Mouse (Mus musculus): Measurements from ENCODE around the gene Zfp398. TPM values are rescaled to one million over a fixed set of nuclear protein-coding genes. Genes with fewer than 3 reads are reported as not detected.

Gene Zfp398
- polyA plus RNA-seq, 1 experiment from 2014 or later, result 18.6 TPM

DNA sequence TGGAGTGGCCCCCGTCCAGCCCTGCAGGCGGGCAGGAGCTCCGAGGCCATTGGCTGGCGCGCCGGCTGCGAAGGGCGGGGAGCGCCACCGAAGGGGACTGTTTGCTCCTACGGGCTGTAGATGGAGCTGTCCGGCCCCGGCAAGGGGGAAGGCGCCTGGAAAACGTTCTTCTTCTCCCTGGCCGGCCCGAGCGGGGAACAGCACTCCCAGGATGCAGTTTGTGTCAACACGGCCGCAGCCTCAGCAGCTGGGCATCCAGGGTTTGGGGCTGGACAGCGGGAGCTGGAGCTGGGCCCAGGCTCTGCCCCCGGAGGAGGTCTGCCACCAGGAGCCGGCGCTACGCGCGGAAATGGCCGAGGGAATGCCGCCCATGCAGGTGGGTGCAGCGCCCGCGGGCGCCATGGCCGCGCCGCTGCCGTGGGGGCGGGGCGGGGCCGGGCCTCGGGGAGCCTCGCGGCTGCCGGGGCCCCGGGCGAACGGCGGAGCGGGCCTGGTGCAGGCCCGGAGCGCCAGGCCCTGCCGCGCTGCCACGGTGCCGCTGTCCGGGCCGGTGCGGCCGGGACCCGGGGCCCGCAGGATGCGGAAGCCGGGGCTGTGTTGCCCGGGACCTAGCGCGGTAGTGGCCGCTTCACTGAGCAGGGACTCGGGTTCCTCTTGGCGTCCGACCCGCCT, 42.1 kb downstream of the Zfp398 start:
- peak overlapping the region; percentile 94 for H3K27ac ChIP-seq
- H3K27me3 ChIP-seq (ENCODE audit: control insufficient read depth, insufficient read depth, low read length), result no peaks in the 10 kb centered on the region
- H3K4me3 ChIP-seq (replicated peaks; ENCODE audit: low read length), result peak overlapping the region; percentile 93
- ATAC-seq (ENCODE audit: low FRiP score) (peak; percentile 96), DNase-seq (ENCODE audit: low spot score) (peak; percentile 83)
- peaks cover 14% of the 10 kb centered on the region for H3K4me1 ChIP-seq (replicated peaks; ENCODE audit: control insufficient read depth, insufficient read depth, low read length)
- H3K9me3 ChIP-seq (ENCODE audit: control insufficient read depth, low read length), result no peaks in the 10 kb centered on the region
- peak overlapping the region; percentile 87 for H3K4me2 ChIP-seq (replicated peaks)
- peak overlapping the region; percentile 85 for H3K9ac ChIP-seq
- peaks cover 29% of the 10 kb centered on the region for H3K36me3 ChIP-seq (replicated peaks; ENCODE audit: control insufficient read depth, insufficient read depth)
- WGBS, result under 1% methylated on average over 62 of the region's 71 CpGs

DNA sequence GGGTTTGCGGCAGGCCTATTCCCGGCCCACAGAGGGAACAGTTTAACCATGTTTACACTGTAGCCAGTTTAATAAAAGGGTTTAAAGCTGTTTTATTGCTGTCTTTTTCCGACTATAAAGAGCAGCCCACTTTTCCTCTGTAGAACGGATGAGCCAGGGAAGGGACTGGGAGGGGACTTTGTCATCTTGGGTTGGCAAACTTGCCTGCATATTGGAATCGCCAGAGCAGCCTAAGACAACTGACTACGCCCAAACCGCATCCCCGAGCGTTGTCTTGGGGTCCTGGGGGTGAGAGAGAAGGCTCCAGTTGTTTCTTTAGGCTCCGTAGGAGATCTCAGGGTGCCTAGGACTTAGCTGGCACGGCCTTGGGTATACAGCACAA, 42.7 kb downstream of the Zfp398 start:
- Histone ChIP-seq H3K9me3 (ENCODE audit: control insufficient read depth, low read length) (no peaks in the 10 kb centered on the region), H3K9ac (peak overlapping the region; percentile 85), H3K27me3 (ENCODE audit: control insufficient read depth, insufficient read depth, low read length) (no peaks in the 10 kb centered on the region), H3K27ac (peak overlapping the region; percentile 94), H3K36me3 (replicated peaks; ENCODE audit: control insufficient read depth, insufficient read depth) (peaks cover 35% of the 10 kb centered on the region), H3K4me2 (replicated peaks) (peak overlapping the region; percentile 87), H3K4me1 (replicated peaks; ENCODE audit: control insufficient read depth, insufficient read depth, low read length) (peaks cover 14% of the 10 kb centered on the region), H3K4me3 (replicated peaks; ENCODE audit: low read length) (peak overlapping the region; percentile 93)
- DNase-seq (ENCODE audit: low spot score), result no peak
- WGBS, result under 1% methylated on average over 11 of the region's 11 CpGs
- no peak for ATAC-seq (ENCODE audit: low FRiP score)

DNA sequence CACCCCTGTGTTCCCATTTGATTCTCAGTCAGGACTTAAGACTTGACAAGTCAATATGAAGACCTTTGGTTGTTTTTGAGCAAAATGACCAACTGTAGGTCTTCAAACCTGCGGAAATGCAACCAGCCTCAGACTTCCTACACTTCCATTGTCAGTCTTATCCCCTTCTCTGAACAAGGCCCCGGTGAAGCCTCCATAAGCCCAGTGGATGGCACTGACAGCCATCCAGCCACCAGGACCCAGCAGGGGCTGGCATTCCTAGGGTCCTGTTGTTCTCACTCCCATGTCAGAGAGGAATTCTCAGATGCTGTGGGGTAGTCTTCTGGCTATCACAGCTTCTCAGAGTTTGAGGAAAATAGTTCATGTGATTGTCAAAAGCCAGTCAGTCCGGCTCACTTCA, 43.1 kb downstream of the Zfp398 start:
- 45% methylated on average over 3 of the region's 3 CpGs for WGBS
- Histone ChIP-seq H3K4me3 (replicated peaks; ENCODE audit: low read length) (peak overlapping the region; percentile 93), H3K9ac (peak overlapping the region; percentile 85), H3K9me3 (ENCODE audit: control insufficient read depth, low read length) (no peaks in the 10 kb centered on the region), H3K4me2 (replicated peaks) (peak overlapping the region; percentile 87), H3K27ac (peak overlapping the region; percentile 94), H3K36me3 (replicated peaks; ENCODE audit: control insufficient read depth, insufficient read depth) (peaks cover 39% of the 10 kb centered on the region), H3K27me3 (ENCODE audit: control insufficient read depth, insufficient read depth, low read length) (no peaks in the 10 kb centered on the region), H3K4me1 (replicated peaks; ENCODE audit: control insufficient read depth, insufficient read depth, low read length) (peaks cover 14% of the 10 kb centered on the region)
- ATAC-seq (ENCODE audit: low FRiP score) (no peak), DNase-seq (ENCODE audit: low spot score) (no peak)

DNA sequence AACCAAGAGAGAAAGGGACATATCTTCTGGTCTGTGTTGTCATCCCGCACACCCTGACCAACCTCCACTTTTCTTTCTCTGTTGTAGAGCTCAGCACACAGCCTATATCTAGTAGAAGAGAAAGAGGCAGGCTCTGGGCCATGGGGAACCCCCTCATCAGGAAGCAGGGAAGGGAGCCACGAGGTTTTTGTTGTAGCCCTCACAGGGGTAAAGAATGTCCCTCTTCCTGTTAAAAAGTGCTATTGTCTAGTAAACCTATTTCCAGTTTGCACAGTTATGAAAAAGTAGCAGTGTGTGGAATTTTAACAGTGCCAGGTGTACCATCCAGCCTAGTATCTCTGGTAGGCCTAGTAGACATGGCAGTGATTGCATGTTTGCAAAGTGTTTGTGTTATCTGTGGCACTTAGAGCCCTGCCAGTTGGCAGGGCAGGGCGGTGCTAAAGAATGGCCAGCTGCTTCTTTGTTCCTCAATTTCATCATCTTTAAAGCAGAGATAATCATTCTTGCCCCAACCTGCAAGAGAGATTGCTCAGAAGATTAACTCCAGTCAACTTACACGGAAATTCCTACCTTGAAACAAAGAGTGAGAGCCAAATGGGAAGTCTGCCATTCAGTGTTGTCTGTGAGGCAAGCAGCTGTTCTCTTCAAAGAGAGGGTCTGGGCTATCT, 43.7 kb downstream of the Zfp398 start:
- H3K27ac ChIP-seq, result no peak overlapping the region
- no peaks in the 10 kb centered on the region for H3K27me3 ChIP-seq (ENCODE audit: control insufficient read depth, insufficient read depth, low read length)
- H3K9ac ChIP-seq, result peak overlapping the region; percentile 85
- H3K4me3 ChIP-seq (replicated peaks; ENCODE audit: low read length), result peak overlapping the region; percentile 93
- WGBS, result 79% methylated on average over 4 of the region's 4 CpGs
- DNase-seq (ENCODE audit: low spot score) (no peak), ATAC-seq (ENCODE audit: low FRiP score) (no peak)
- H3K36me3 ChIP-seq (replicated peaks; ENCODE audit: control insufficient read depth, insufficient read depth), result peaks cover 45% of the 10 kb centered on the region
- H3K9me3 ChIP-seq (ENCODE audit: control insufficient read depth, low read length), result no peaks in the 10 kb centered on the region
- peaks cover 14% of the 10 kb centered on the region for H3K4me1 ChIP-seq (replicated peaks; ENCODE audit: control insufficient read depth, insufficient read depth, low read length)
- peak overlapping the region; percentile 87 for H3K4me2 ChIP-seq (replicated peaks)

DNA sequence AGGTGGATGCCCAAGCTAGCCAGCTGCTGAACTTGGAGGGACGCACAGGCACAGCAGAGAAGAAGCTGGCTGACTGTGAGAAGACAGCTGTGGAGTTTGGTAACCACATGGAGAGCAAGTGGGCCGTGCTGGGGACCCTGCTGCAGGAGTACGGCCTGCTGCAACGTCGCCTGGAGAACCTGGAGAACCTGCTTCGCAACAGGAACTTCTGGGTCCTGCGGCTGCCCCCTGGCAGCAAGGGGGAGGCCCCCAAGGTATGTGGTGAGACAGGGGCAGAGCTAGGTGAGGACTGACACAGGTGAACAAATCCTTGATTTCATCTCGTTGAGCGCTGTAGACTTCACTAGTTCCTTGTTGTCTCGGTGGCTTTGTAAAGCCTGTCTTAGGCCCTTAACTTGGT, 44.7 kb downstream of the Zfp398 start:
- 97% methylated on average over 10 of the region's 10 CpGs for WGBS
- Histone ChIP-seq H3K27ac (no peak overlapping the region), H3K27me3 (ENCODE audit: control insufficient read depth, insufficient read depth, low read length) (no peaks in the 10 kb centered on the region), H3K4me1 (replicated peaks; ENCODE audit: control insufficient read depth, insufficient read depth, low read length) (peaks cover 14% of the 10 kb centered on the region), H3K4me3 (replicated peaks; ENCODE audit: low read length) (no peak overlapping the region), H3K9ac (no peak overlapping the region), H3K9me3 (ENCODE audit: control insufficient read depth, low read length) (no peaks in the 10 kb centered on the region), H3K4me2 (replicated peaks) (no peak overlapping the region), H3K36me3 (replicated peaks; ENCODE audit: control insufficient read depth, insufficient read depth) (peaks cover 55% of the 10 kb centered on the region)
- DNase-seq (ENCODE audit: low spot score), result no peak
- no peak for ATAC-seq (ENCODE audit: low FRiP score)

DNA sequence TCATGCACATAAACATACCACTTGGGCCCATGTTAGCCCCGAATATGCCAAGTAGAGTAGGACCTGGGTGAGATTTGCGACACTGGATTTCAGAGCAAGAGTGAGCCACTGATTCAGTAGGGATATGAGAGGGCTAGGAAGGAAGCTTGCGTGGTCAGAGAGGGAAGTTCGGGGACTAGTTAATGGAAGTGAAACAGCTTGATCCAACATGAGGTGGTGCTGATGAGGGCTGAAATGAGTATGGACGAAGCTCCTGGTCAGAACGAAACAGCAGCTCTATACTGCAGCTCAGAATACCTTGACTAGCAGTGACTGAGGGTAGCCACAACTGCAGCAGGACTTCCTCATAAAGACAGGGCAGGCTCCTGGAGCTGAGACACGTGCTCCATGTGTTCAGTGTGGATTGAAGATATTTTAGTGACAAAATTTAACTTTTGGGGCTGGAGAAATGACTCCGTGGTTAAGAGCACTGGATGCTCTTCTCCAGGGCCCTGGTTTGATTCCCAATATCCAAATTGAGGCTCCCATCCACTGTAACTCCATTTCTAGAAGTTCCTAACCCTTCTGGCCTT, 53.4 kb downstream of the Zfp398 start:
- 89% methylated on average over 8 of the region's 8 CpGs for WGBS
- H3K36me3 ChIP-seq (replicated peaks; ENCODE audit: control insufficient read depth, insufficient read depth), result peaks cover 93% of the 10 kb centered on the region
- H3K9me3 ChIP-seq (ENCODE audit: control insufficient read depth, low read length), result no peaks in the 10 kb centered on the region
- ATAC-seq (ENCODE audit: low FRiP score) (no peak), DNase-seq (ENCODE audit: low spot score) (no peak)
- no peak overlapping the region for H3K4me3 ChIP-seq (replicated peaks; ENCODE audit: low read length)
- no peaks in the 10 kb centered on the region for H3K4me1 ChIP-seq (replicated peaks; ENCODE audit: control insufficient read depth, insufficient read depth, low read length)
- H3K27me3 ChIP-seq (ENCODE audit: control insufficient read depth, insufficient read depth, low read length), result no peaks in the 10 kb centered on the region
- H3K27ac ChIP-seq, result no peak overlapping the region
- H3K4me2 ChIP-seq (replicated peaks), result no peak overlapping the region
- H3K9ac ChIP-seq, result no peak overlapping the region

DNA sequence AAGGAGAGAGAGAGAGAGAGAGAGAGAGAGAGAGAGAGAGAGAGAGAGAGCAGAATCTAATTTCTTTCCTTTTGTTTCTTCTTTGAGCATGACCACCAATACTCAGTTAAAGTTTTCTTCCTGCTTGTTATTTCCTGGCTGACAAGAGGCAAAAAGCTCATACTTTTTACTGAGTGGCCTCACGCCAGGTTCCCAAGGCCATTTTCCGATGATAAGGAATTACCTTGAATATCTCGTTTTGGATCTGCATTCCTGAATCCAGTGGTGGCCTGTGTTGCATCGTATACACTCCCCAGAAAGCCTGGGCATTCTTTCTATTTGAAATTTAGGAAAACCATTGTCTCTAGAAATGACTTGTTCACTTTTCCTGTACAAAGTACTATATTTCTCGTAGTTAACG, 64.0 kb downstream of the Zfp398 start:
- H3K27me3 ChIP-seq (ENCODE audit: control insufficient read depth, insufficient read depth, low read length), result no peaks in the 10 kb centered on the region
- no peak overlapping the region for H3K27ac ChIP-seq
- no peak overlapping the region for H3K4me2 ChIP-seq (replicated peaks)
- no peak overlapping the region for H3K9ac ChIP-seq
- H3K9me3 ChIP-seq (ENCODE audit: control insufficient read depth, low read length), result no peaks in the 10 kb centered on the region
- peaks cover 78% of the 10 kb centered on the region for H3K36me3 ChIP-seq (replicated peaks; ENCODE audit: control insufficient read depth, insufficient read depth)
- ATAC-seq (ENCODE audit: low FRiP score), result no peak
- 96% methylated on average over 6 of the region's 6 CpGs for WGBS
- H3K4me3 ChIP-seq (replicated peaks; ENCODE audit: low read length), result no peak overlapping the region
- DNase-seq (ENCODE audit: low spot score), result no peak
- no peaks in the 10 kb centered on the region for H3K4me1 ChIP-seq (replicated peaks; ENCODE audit: control insufficient read depth, insufficient read depth, low read length)

DNA sequence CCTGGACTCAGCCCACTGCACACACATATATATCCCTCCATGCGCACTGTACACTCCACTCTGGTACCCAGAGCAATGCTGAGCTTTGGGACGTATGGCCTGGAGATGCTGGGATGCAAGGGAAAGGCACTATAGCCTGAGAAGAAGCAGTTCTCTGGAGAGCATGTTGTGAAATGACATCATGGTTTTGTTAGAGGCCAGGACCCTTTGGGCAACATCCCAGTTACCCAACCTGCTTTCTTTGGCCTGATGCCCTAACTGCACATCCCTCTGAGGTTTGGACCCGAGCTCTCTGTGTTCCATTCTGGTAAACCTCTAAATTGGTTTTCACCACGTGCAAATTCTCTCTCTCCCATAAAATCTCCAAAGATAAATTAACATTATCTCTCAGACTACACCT, 68.1 kb downstream of the Zfp398 start:
- Histone ChIP-seq H3K4me3 (replicated peaks; ENCODE audit: low read length) (no peak overlapping the region), H3K9me3 (ENCODE audit: control insufficient read depth, low read length) (no peaks in the 10 kb centered on the region), H3K27ac (no peak overlapping the region), H3K9ac (no peak overlapping the region), H3K27me3 (ENCODE audit: control insufficient read depth, insufficient read depth, low read length) (no peaks in the 10 kb centered on the region), H3K4me2 (replicated peaks) (no peak overlapping the region), H3K36me3 (replicated peaks; ENCODE audit: control insufficient read depth, insufficient read depth) (peaks cover 95% of the 10 kb centered on the region), H3K4me1 (replicated peaks; ENCODE audit: control insufficient read depth, insufficient read depth, low read length) (no peaks in the 10 kb centered on the region)
- WGBS, result 79% methylated on average over 4 of the region's 4 CpGs
- ATAC-seq (ENCODE audit: low FRiP score) (no peak), DNase-seq (ENCODE audit: low spot score) (no peak)

DNA sequence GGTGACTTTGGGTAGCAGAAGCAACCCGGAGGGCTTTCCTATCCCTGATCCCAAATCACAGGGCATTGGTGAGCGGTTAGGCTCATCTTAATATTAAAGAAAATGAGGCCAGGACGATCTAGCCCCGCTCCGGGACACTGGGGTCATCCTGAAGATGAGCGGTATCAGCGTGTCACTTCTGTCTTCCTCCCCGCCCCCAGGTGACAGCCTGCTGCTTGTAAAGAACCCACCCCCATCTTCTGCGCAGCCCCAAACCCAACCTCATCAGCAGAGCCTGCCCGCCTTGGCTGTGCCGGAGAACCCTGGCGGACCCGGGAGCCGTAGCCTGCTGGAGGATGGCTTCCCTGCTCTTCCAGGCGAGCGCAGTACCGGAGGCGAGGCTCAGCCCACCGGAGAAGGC, 68.9 kb downstream of the Zfp398 start:
- WGBS, result 35% methylated on average over 19 of the region's 19 CpGs
- Histone ChIP-seq H3K4me3 (replicated peaks; ENCODE audit: low read length) (no peak overlapping the region), H3K36me3 (replicated peaks; ENCODE audit: control insufficient read depth, insufficient read depth) (peaks cover 87% of the 10 kb centered on the region), H3K27ac (no peak overlapping the region), H3K9me3 (ENCODE audit: control insufficient read depth, low read length) (no peaks in the 10 kb centered on the region), H3K4me1 (replicated peaks; ENCODE audit: control insufficient read depth, insufficient read depth, low read length) (no peaks in the 10 kb centered on the region), H3K27me3 (ENCODE audit: control insufficient read depth, insufficient read depth, low read length) (no peaks in the 10 kb centered on the region), H3K4me2 (replicated peaks) (no peak overlapping the region), H3K9ac (no peak overlapping the region)
- DNase-seq (ENCODE audit: low spot score) (no peak), ATAC-seq (ENCODE audit: low FRiP score) (no peak)
